Mouse (Mus musculus): ENCODE data around the gene Gpr180.
A peak's percentile ranks its signal among the peaks of the same experiment; 100 is the strongest.

Gene Gpr180

GRCm38 (mm10) chr14:118209642-118210041 is 72.7 kb downstream of the Gpr180 start:
- peak; percentile 82 for DNase-seq (ENCODE audit: low spot score)

DNA sequence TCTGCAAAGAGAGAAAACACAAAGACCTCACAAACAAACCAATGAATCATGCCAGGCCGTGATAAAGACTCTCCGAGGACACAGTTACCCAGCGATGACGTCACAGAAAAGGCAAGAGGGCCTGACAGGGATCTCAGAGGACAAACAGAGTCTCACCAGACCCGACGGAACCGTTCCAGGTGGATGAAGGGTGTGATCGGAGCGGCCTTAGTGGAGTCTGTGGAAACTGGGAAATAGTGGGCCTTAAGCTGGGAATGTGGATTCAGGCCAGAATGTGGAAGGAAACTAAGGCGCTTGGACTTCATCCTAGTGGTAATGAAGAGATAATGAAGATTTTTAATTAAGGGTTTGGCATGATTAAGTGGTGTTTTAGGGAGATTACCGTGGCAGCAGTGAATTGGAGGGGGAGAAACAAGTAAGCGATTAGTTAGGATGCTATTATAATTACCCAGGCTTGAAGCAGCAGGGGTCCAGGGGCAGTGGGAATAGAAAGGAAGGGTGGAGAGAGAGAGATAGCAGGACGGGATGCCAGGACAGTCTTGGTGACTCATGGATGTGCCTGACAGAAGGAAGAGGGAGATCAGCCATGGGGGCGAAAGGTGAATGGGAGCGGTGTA is 75.3 kb downstream of the Gpr180 start:
- DNase-seq (ENCODE audit: low spot score): no peak

Measured in retina, embryonic 14.5 days (tissue).